Mouse (Mus musculus) cerebellum, adult 8-10 months (tissue): ENCODE measurements around the gene Cntd1.
A peak's percentile ranks its signal among the peaks of the same experiment; 100 is the strongest.

Source experiments
- DNase-seq: peaks from one replicate; pipeline ENCODE4 v3.0.0; 2022

The Cntd1 gene

GRCm38 (mm10) chr11:101278223-101279192 lies at the start of gene Cntd1, which contains the start of gene Coa3:
Gene Cntd1 (plus strand): TSS chr11:101279012.
Gene Coa3 (minus strand): TSS chr11:101279114.
- peak; percentile 78 for DNase-seq

GRCm38 (mm10) chr11:101229361-101229900 lies 49.4 kb upstream of the Cntd1 start:
- DNase-seq: no peak

- DNase-seq: no peak
These were observed 48.7 kb upstream of the Cntd1 start for GRCm38 (mm10) chr11:101230061-101230511.

- no peak for DNase-seq
These were observed 48.3 kb upstream of the Cntd1 start for GRCm38 (mm10) chr11:101230526-101230925.

GRCm38 (mm10) chr11:101230991-101231871 lies 47.6 kb upstream of the Cntd1 start:
- DNase-seq: no peak

GRCm38 (mm10) chr11:101232010-101232839 lies 46.6 kb upstream of the Cntd1 start:
- DNase-seq: no peak

- DNase-seq: no peak
These were observed 45.6 kb upstream of the Cntd1 start for GRCm38 (mm10) chr11:101233240-101233639.

GRCm38 (mm10) chr11:101234124-101234523 lies 44.7 kb upstream of the Cntd1 start:
- no peak for DNase-seq

GRCm38 (mm10) chr11:101235429-101235828 lies 43.4 kb upstream of the Cntd1 start:
- DNase-seq: no peak

GRCm38 (mm10) chr11:101236782-101237181 lies 42.0 kb upstream of the Cntd1 start:
- no peak for DNase-seq

GRCm38 (mm10) chr11:101238071-101238647 lies 40.7 kb upstream of the Cntd1 start:
- no peak for DNase-seq

GRCm38 (mm10) chr11:101245071-101245470 lies 33.7 kb upstream of the Cntd1 start:
- DNase-seq: no peak

- DNase-seq: no peak
These were observed 32.7 kb upstream of the Cntd1 start, which contains the start of gene Ramp2 for GRCm38 (mm10) chr11:101245855-101246701. Gene Ramp2 (plus strand): TSS chr11:101246028.

- no peak for DNase-seq
These were observed 32.2 kb upstream of the Cntd1 start for GRCm38 (mm10) chr11:101246702-101247012.

GRCm38 (mm10) chr11:101247521-101248030 lies 31.2 kb upstream of the Cntd1 start:
- DNase-seq: no peak

- DNase-seq: peak; percentile 42
These were observed 30.4 kb upstream of the Cntd1 start for GRCm38 (mm10) chr11:101248258-101248994.

- DNase-seq: no peak
These were observed 27.8 kb upstream of the Cntd1 start for GRCm38 (mm10) chr11:101251031-101251430.

- DNase-seq: no peak
These were observed 25.9 kb upstream of the Cntd1 start for GRCm38 (mm10) chr11:101252941-101253340.

GRCm38 (mm10) chr11:101253613-101254389 lies 25.0 kb upstream of the Cntd1 start, which contains the start of gene Vps25:
Gene Vps25 (plus strand): TSS chr11:101253707.
- DNase-seq: peak; percentile 81
